Comparison of ENCODE assay signal across 27 mouse cellular contexts in the genomic region with DNA sequence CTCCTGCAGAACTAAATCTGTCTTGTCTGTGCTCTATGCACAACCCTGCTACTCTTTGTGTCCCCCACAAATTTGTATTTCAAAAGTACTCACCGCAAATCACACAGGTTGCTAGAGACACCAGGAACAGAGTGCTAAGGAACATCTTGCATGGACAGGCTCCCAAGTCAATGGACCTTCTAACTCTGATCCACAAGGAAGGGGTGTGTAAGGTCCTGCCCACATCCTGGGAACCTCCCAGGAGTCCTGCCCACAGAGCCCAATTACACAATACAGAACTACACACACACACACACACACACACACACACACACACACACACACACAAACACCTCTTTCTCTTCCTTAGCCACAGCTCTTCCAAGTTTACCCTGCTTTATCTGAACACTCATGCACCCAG. TPM values are rescaled to one million over a fixed set of nuclear protein-coding genes. Genes with fewer than 3 reads are reported as not detected.
DNase-seq lines count a peak whose midpoint lies in the region; ATAC-seq and TF ChIP-seq lines count a peak whose summit lies in the region.
"Had no signal": no experiment of that assay in that cellular context is flagged by ENCODE, and none has a peak within 500 bp of the region (broad histone marks: within the 10 kb centered on the region; RNA-seq: fewer than 3 reads in every experiment).

Gene Ces1f, minus strand, starts transcription at position 192 of the 400 bp plus-strand sequence.

- H3K4me1 ChIP-seq in lung, adult 2 months (ENCODE audit: control insufficient read depth, insufficient read depth, low read length), result no peaks in the 10 kb centered on the region
- H3K4me1 ChIP-seq: forebrain, embryonic 13.5 days; hindbrain, embryonic 15.5 days; intestine, embryonic 15.5 days; limb, embryonic 13.5 days had no signal

- no peak for DNase-seq in adrenal gland, adult 8-10 months
- DNase-seq in adrenal gland, postnatal 4 days (ENCODE audit: low spot score in 2 of 2), result no peak
- DNase-seq in lung, adult 18-20 months, result peak; percentile 15
- DNase-seq in lung, adult 2 months, result no peak
- DNase-seq in adrenal gland, postnatal 14 days, result peak; percentile 11
- peak; percentile 16 for DNase-seq in lung, postnatal 36 days
- no peak for DNase-seq in c-Kit-positive CD71-positive TER-119-positive erythroid progenitor cells, embryonic 14.5 days (ENCODE audit: low spot score)
- DNase-seq: cerebellum, adult 8-10 months; cerebellum, postnatal 36 days; embryo, embryonic 11 days; gastrocnemius, postnatal 36 days; kidney, postnatal 10 days; layer of hippocampus, postnatal 36 days; thymus, postnatal 25 days had no signal

- TF ChIP-seq POLR2A in lung, adult 2 months (IDR thresholded peaks at IDR 0.05; ENCODE audit: borderline replicate concordance, extremely low read depth, low read depth, low read length), result no peak

- 91% methylated on average over 1 of the region's 1 CpGs for WGBS in lung, adult 2 months

- no peak for TF ChIP-seq CTCF in lung, adult 2 months (IDR thresholded peaks at IDR 0.05; ENCODE audit: insufficient read depth, low read length)

- H3K4me3 ChIP-seq in lung, adult 2 months (replicated peaks; ENCODE audit: extremely low read depth, low read depth, low read length), result no peak within 1 kb of the TSS
- H3K4me3 ChIP-seq: forebrain, embryonic 13.5 days; hindbrain, embryonic 15.5 days; intestine, embryonic 15.5 days; limb, embryonic 13.5 days had no signal

- ATAC-seq in megakaryocyte progenitor cell, adult 5-6 weeks (replicated peaks; ENCODE audit: poor library complexity), result no peak
- ATAC-seq: CD4-positive, CD25-positive, alpha-beta regulatory T cell, adult 4 months; forebrain, embryonic 13.5 days; intestine, embryonic 15.5 days had no signal

RNA-seq across cellular contexts. Expression of gene Ces1f, which starts in this region (rescaled TPM):
- 10 to 100 TPM in 3 of 4 experiments, 1 to 10 TPM in 1; 7.1 to 16.4 (median 13.4) TPM for total RNA-seq in adrenal gland, adult 8-10 months (2022)
- 1 to 10 TPM in 1 of 2 experiments, under 1 TPM in 1; 0.50 to 2.1 TPM for total RNA-seq in adrenal gland, postnatal 4 days (2021)
- polyA plus RNA-seq in lung, adult 2 months (2012; rRNA removed), result 2.8 and 4.0 TPM in 2 replicates
- total RNA-seq in adrenal gland, postnatal 14 days (2021), result 7.9 and 13.1 TPM in 2 replicates
- not detected in 2 replicates for total RNA-seq in megakaryocyte progenitor cell, adult 5-6 weeks (2015)
- not detected in 2 replicates for total RNA-seq in megakaryocyte progenitor cell, adult 5-6 weeks (2017)
- total RNA-seq: layer of hippocampus, adult 8-10 months; layer of hippocampus, postnatal 36 days; left cerebral cortex, postnatal 14 days; midbrain, postnatal 0 days had no signal
- polyA plus RNA-seq: CD4-positive, CD25-positive, alpha-beta regulatory T cell, adult 4 months; forebrain, embryonic 13.5 days; heart, embryonic 14.5 days; hindbrain, embryonic 15.5 days; limb, embryonic 13.5 days; midbrain, embryonic 11.5 days; midbrain, postnatal 0 days; neural tube, embryonic 14.5 days; stomach, embryonic 14.5 days had no signal

Comparison
In these comparisons a context has a peak if more than half of its experiments do, and no peak if none do; other contexts are left out.
1. DNase-seq: peak in lung, adult 18-20 months (2 of 2), adrenal gland, postnatal 14 days (single experiment) and lung, postnatal 36 days (single experiment); none in adrenal gland, adult 8-10 months (single experiment), adrenal gland, postnatal 4 days (0 of 2), lung, adult 2 months (single experiment) and c-Kit-positive CD71-positive TER-119-positive erythroid progenitor cells, embryonic 14.5 days (single experiment).